Mouse (Mus musculus) ES-E14 (cell line): ENCODE measurements around the gene Il17a.

ENCODE experiments used
- MAFK ChIP-seq: IDR thresholded peaks from 2 replicates; pipeline ENCODE4 v1.6.1; 2014; ENCODE audit warnings: mild to moderate bottlenecking, low read depth, low read length, inconsistent platforms; ENCODE audit not compliant: insufficient read depth
- ZNF384 ChIP-seq: IDR thresholded peaks from 2 replicates; pipeline ENCODE4 v1.6.1; 2012; ENCODE audit warnings: low read depth, low read length, inconsistent platforms

DNA sequence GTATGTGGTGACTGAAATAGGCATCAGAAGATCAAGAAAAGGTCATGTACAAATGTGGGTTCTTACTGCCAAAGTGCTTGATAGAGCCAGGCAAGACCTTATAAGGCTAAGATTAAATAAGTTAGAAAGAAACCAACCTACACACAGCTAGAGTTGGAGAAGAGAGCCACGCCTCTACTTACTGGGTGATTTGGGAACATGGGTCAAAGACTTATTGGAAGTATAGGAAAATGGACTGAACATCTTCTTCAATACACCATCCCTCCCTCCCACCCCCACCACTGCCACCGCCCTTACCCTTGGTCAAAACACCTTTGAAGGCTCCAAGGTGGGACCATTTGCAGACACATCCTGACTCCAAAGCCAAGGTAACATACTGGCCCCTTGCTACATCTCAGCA lies 45.3 kb upstream of the Il17a start:
- TF ChIP-seq MAFK (no peak), ZNF384 (no peak)
